Mouse (Mus musculus): ENCODE measurements around the gene Ltbp4. TPM values are rescaled to one million over a fixed set of nuclear protein-coding genes. Genes with fewer than 3 reads are reported as not detected.

Gene Ltbp4
- polyA plus RNA-seq, 1 experiment from 2014 or later: 14.3 TPM

- WGBS: 88% methylated on average over 8 of the region's 8 CpGs
- Histone ChIP-seq H3K4me2 (ENCODE audit: low read length) (no peak overlapping the region), H3K4me3 (ENCODE audit: low read depth, low read length) (no peak overlapping the region), H3K27ac (ENCODE audit: low read length) (no peak overlapping the region), H3K9ac (ENCODE audit: low read depth, low read length) (no peak overlapping the region), H3K27me3 (ENCODE audit: control insufficient read depth, insufficient read depth, low read depth, low read length) (no peaks in the 10 kb centered on the region), H3K4me1 (ENCODE audit: control insufficient read depth, insufficient read depth, low read length) (no peaks in the 10 kb centered on the region), H3K9me3 (replicated peaks; ENCODE audit: control insufficient read depth, low read length, poor library complexity, severe bottlenecking) (no peaks in the 10 kb centered on the region), H3K36me3 (ENCODE audit: control insufficient read depth, insufficient read depth, low read length) (peaks cover 62% of the 10 kb centered on the region)
- no peak for ATAC-seq
Observed at GRCm38 (mm10) chr7:27271423-27271822, 66.1 kb downstream of the Ltbp4 start.

GRCm38 (mm10) chr7:27266515-27267128, 70.9 kb downstream of the Ltbp4 start:
- no peak overlapping the region for H3K4me2 ChIP-seq (ENCODE audit: low read length)
- peaks cover 5% of the 10 kb centered on the region for H3K4me1 ChIP-seq (ENCODE audit: control insufficient read depth, insufficient read depth, low read length)
- peaks cover 63% of the 10 kb centered on the region for H3K36me3 ChIP-seq (ENCODE audit: control insufficient read depth, insufficient read depth, low read length)
- H3K27ac ChIP-seq (ENCODE audit: low read length): no peak overlapping the region
- H3K4me3 ChIP-seq (ENCODE audit: low read depth, low read length): no peak overlapping the region
- H3K9me3 ChIP-seq (replicated peaks; ENCODE audit: control insufficient read depth, low read length, poor library complexity, severe bottlenecking): no peaks in the 10 kb centered on the region
- no peak for ATAC-seq
- no peaks in the 10 kb centered on the region for H3K27me3 ChIP-seq (ENCODE audit: control insufficient read depth, insufficient read depth, low read depth, low read length)
- no peak overlapping the region for H3K9ac ChIP-seq (ENCODE audit: low read depth, low read length)
- WGBS: 76% methylated on average over 20 of the region's 20 CpGs

- Histone ChIP-seq H3K27me3 (ENCODE audit: control insufficient read depth, insufficient read depth, low read depth, low read length) (no peaks in the 10 kb centered on the region), H3K36me3 (ENCODE audit: control insufficient read depth, insufficient read depth, low read length) (peaks cover 51% of the 10 kb centered on the region)
- WGBS: 94% methylated on average over 12 of the region's 12 CpGs
Observed at GRCm38 (mm10) chr7:27264761-27265160, 72.7 kb downstream of the Ltbp4 start.

GRCm38 (mm10) chr7:27261888-27262287, 75.6 kb downstream of the Ltbp4 start:
- no peak overlapping the region for H3K27ac ChIP-seq (ENCODE audit: low read length)
- no peaks in the 10 kb centered on the region for H3K27me3 ChIP-seq (ENCODE audit: control insufficient read depth, insufficient read depth, low read depth, low read length)
- H3K4me1 ChIP-seq (ENCODE audit: control insufficient read depth, insufficient read depth, low read length): peaks cover 26% of the 10 kb centered on the region
- H3K36me3 ChIP-seq (ENCODE audit: control insufficient read depth, insufficient read depth, low read length): peaks cover 29% of the 10 kb centered on the region
- WGBS: 77% methylated on average over 6 of the region's 6 CpGs
- H3K9ac ChIP-seq (ENCODE audit: low read depth, low read length): no peak overlapping the region
- H3K9me3 ChIP-seq (replicated peaks; ENCODE audit: control insufficient read depth, low read length, poor library complexity, severe bottlenecking): no peaks in the 10 kb centered on the region
- no peak for ATAC-seq
- H3K4me2 ChIP-seq (ENCODE audit: low read length): no peak overlapping the region
- H3K4me3 ChIP-seq (ENCODE audit: low read depth, low read length): no peak overlapping the region

More at GRCm38 (mm10) chr7:27264761-27265160, 72.7 kb downstream of the Ltbp4 start:
- no peak overlapping the region for H3K4me2 ChIP-seq (ENCODE audit: low read length)
- H3K4me1 ChIP-seq (ENCODE audit: control insufficient read depth, insufficient read depth, low read length): peaks cover 21% of the 10 kb centered on the region
- no peak for ATAC-seq
- no peak overlapping the region for H3K9ac ChIP-seq (ENCODE audit: low read depth, low read length)
- no peak overlapping the region for H3K27ac ChIP-seq (ENCODE audit: low read length)
- no peaks in the 10 kb centered on the region for H3K9me3 ChIP-seq (replicated peaks; ENCODE audit: control insufficient read depth, low read length, poor library complexity, severe bottlenecking)
- H3K4me3 ChIP-seq (ENCODE audit: low read depth, low read length): no peak overlapping the region

- no peak for ATAC-seq
- Histone ChIP-seq H3K9ac (ENCODE audit: low read depth, low read length) (peak overlapping the region; percentile 90), H3K36me3 (ENCODE audit: control insufficient read depth, insufficient read depth, low read length) (peaks cover 27% of the 10 kb centered on the region), H3K4me3 (ENCODE audit: low read depth, low read length) (peak overlapping the region; percentile 92), H3K4me1 (ENCODE audit: control insufficient read depth, insufficient read depth, low read length) (peaks cover 27% of the 10 kb centered on the region), H3K4me2 (ENCODE audit: low read length) (peak overlapping the region; percentile 81), H3K9me3 (replicated peaks; ENCODE audit: control insufficient read depth, low read length, poor library complexity, severe bottlenecking) (no peaks in the 10 kb centered on the region), H3K27ac (ENCODE audit: low read length) (no peak overlapping the region), H3K27me3 (ENCODE audit: control insufficient read depth, insufficient read depth, low read depth, low read length) (no peaks in the 10 kb centered on the region)
- WGBS: 45% methylated on average over 7 of the region's 7 CpGs
Observed at GRCm38 (mm10) chr7:27260856-27261255, 76.6 kb downstream of the Ltbp4 start.

GRCm38 (mm10) chr7:27259771-27260170, 77.7 kb downstream of the Ltbp4 start:
- H3K4me3 ChIP-seq (ENCODE audit: low read depth, low read length): peak overlapping the region; percentile 92
- peak overlapping the region; percentile 91 for H3K27ac ChIP-seq (ENCODE audit: low read length)
- peak overlapping the region; percentile 90 for H3K9ac ChIP-seq (ENCODE audit: low read depth, low read length)
- H3K4me2 ChIP-seq (ENCODE audit: low read length): peak overlapping the region; percentile 81
- H3K4me1 ChIP-seq (ENCODE audit: control insufficient read depth, insufficient read depth, low read length): peaks cover 27% of the 10 kb centered on the region
- H3K36me3 ChIP-seq (ENCODE audit: control insufficient read depth, insufficient read depth, low read length): peaks cover 20% of the 10 kb centered on the region
- H3K27me3 ChIP-seq (ENCODE audit: control insufficient read depth, insufficient read depth, low read depth, low read length): no peaks in the 10 kb centered on the region
- 12% methylated on average over 5 of the region's 5 CpGs for WGBS
- peak; percentile 14 for ATAC-seq
- no peaks in the 10 kb centered on the region for H3K9me3 ChIP-seq (replicated peaks; ENCODE audit: control insufficient read depth, low read length, poor library complexity, severe bottlenecking)

- H3K4me2 ChIP-seq (ENCODE audit: low read length): peak overlapping the region; percentile 81
- H3K36me3 ChIP-seq (ENCODE audit: control insufficient read depth, insufficient read depth, low read length): peaks cover 16% of the 10 kb centered on the region
- H3K27ac ChIP-seq (ENCODE audit: low read length): peak overlapping the region; percentile 91
- H3K9me3 ChIP-seq (replicated peaks; ENCODE audit: control insufficient read depth, low read length, poor library complexity, severe bottlenecking): no peaks in the 10 kb centered on the region
- WGBS: 1% methylated on average over 9 of the region's 9 CpGs
- peak overlapping the region; percentile 92 for H3K4me3 ChIP-seq (ENCODE audit: low read depth, low read length)
- peak; percentile 18 for ATAC-seq
- peaks cover 27% of the 10 kb centered on the region for H3K4me1 ChIP-seq (ENCODE audit: control insufficient read depth, insufficient read depth, low read length)
- H3K9ac ChIP-seq (ENCODE audit: low read depth, low read length): peak overlapping the region; percentile 90
- H3K27me3 ChIP-seq (ENCODE audit: control insufficient read depth, insufficient read depth, low read depth, low read length): no peaks in the 10 kb centered on the region
Observed at GRCm38 (mm10) chr7:27259271-27259721, 78.2 kb downstream of the Ltbp4 start.

GRCm38 (mm10) chr7:27258205-27258899, 79.1 kb downstream of the Ltbp4 start, which contains the start of gene Numbl:
Gene Numbl (plus strand): TSS chr7:27258433.
- under 1% methylated on average over 46 of the region's 47 CpGs for WGBS
- Histone ChIP-seq H3K4me2 (ENCODE audit: low read length) (peak within 1 kb of the TSS; percentile 81), H3K4me3 (ENCODE audit: low read depth, low read length) (peak within 1 kb of the TSS; percentile 92), H3K36me3 (ENCODE audit: control insufficient read depth, insufficient read depth, low read length) (peaks cover 10% of the 10 kb centered on the region), H3K9ac (ENCODE audit: low read depth, low read length) (peak within 1 kb of the TSS; percentile 90), H3K27ac (ENCODE audit: low read length) (peak within 1 kb of the TSS; percentile 91), H3K9me3 (replicated peaks; ENCODE audit: control insufficient read depth, low read length, poor library complexity, severe bottlenecking) (no peaks in the 10 kb centered on the region), H3K27me3 (ENCODE audit: control insufficient read depth, insufficient read depth, low read depth, low read length) (no peaks in the 10 kb centered on the region), H3K4me1 (ENCODE audit: control insufficient read depth, insufficient read depth, low read length) (peaks cover 27% of the 10 kb centered on the region)
- peak; percentile 69 for ATAC-seq

- no peak; the same call in 1 of the 2 replicates for ATAC-seq
- no peak overlapping the region; the same call in 1 of the 2 replicates for H3K9ac ChIP-seq (ENCODE audit: low read depth, low read length)
Observed at GRCm38 (mm10) chr7:27257852-27258204, 79.7 kb downstream of the Ltbp4 start.

More at GRCm38 (mm10) chr7:27257852-27258204, 79.7 kb downstream of the Ltbp4 start:
- peaks cover 27% of the 10 kb centered on the region for H3K4me1 ChIP-seq (ENCODE audit: control insufficient read depth, insufficient read depth, low read length)
- H3K4me3 ChIP-seq (ENCODE audit: low read depth, low read length): peak overlapping the region; percentile 92
- H3K36me3 ChIP-seq (ENCODE audit: control insufficient read depth, insufficient read depth, low read length): peaks cover 4% of the 10 kb centered on the region
- H3K27ac ChIP-seq (ENCODE audit: low read length): peak overlapping the region; percentile 91
- H3K4me2 ChIP-seq (ENCODE audit: low read length): peak overlapping the region; percentile 81
- 0% methylated on average over 4 of the region's 6 CpGs for WGBS
- no peaks in the 10 kb centered on the region for H3K27me3 ChIP-seq (ENCODE audit: control insufficient read depth, insufficient read depth, low read depth, low read length)
- no peaks in the 10 kb centered on the region for H3K9me3 ChIP-seq (replicated peaks; ENCODE audit: control insufficient read depth, low read length, poor library complexity, severe bottlenecking)

All from midbrain, embryonic 16.5 days (tissue).